Mouse (Mus musculus) limb, embryonic 14.5 days (tissue): ENCODE data around the gene Tmem104. TPM values are rescaled to one million over a fixed set of nuclear protein-coding genes. Genes with fewer than 3 reads are reported as not detected.

Experiments used
- ATAC-seq: fragments of 200-750 bp; cut with Nextera tagmentation; 2 replicates; pipeline ENCODE4 v1.8.0; 2017; ENCODE audit warnings: low read depth, moderate number of reproducible peaks, moderate TSS enrichment; ENCODE audit not compliant: low FRiP score
- DNase-seq: peaks from one replicate; pipeline ENCODE4 v3.0.0-alpha.2; 2015; ENCODE audit warnings: low spot score
- H3K27ac ChIP-seq: fragments of 300-500 bp; sonication (generic); replicated peaks from 2 replicates; pipeline ENCODE4 v1.5.1; 2014; ENCODE audit warnings: low read depth, mild to moderate bottlenecking, low read length, moderate library complexity, mixed read lengths
- H3K27me3 ChIP-seq: fragments of 300-500 bp; sonication (generic); 2 replicates; pipeline ENCODE4 v1.6.1; 2014; ENCODE audit warnings: low read length, mixed read lengths; ENCODE audit not compliant: control insufficient read depth, insufficient read depth
- H3K36me3 ChIP-seq: fragments of 300-500 bp; sonication (generic); 2 replicates; pipeline ENCODE4 v1.6.1; 2014; ENCODE audit warnings: mild to moderate bottlenecking, low read length, moderate library complexity, mixed read lengths; ENCODE audit not compliant: control insufficient read depth, insufficient read depth
- H3K4me1 ChIP-seq: fragments of 300-500 bp; sonication (generic); 2 replicates; pipeline ENCODE4 v1.6.1; 2014; ENCODE audit warnings: antibody characterized with exemption, low read length, mixed read lengths; ENCODE audit not compliant: control insufficient read depth, insufficient read depth
- H3K4me2 ChIP-seq: fragments of 300-500 bp; sonication (generic); replicated peaks from 2 replicates; pipeline ENCODE4 v1.6.1; 2014; ENCODE audit warnings: low read depth, mild to moderate bottlenecking, low read length, moderate library complexity; ENCODE audit not compliant: severe bottlenecking
- H3K4me3 ChIP-seq: fragments of 300-500 bp; sonication (generic); replicated peaks from 2 replicates; pipeline ENCODE4 v1.5.1; 2014; ENCODE audit warnings: low read length
- H3K9ac ChIP-seq: fragments of 300-500 bp; sonication (generic); 2 replicates; pipeline ENCODE4 v1.6.1; 2014; ENCODE audit warnings: mild to moderate bottlenecking, low read depth, low read length, moderate library complexity; ENCODE audit not compliant: severe bottlenecking
- H3K9me3 ChIP-seq: fragments of 300-500 bp; sonication (generic); 2 replicates; pipeline ENCODE4 v1.6.1; 2016; ENCODE audit warnings: low read length; ENCODE audit not compliant: control insufficient read depth
- POLR2A ChIP-seq: fragments of 200-500 bp; IDR thresholded peaks from 2 replicates; pipeline ENCODE4 v1.8.0; 2012; ENCODE audit warnings: inconsistent platforms, mild to moderate bottlenecking, moderate library complexity, borderline replicate concordance; ENCODE audit not compliant: insufficient read depth, insufficient read length; ENCODE audit errors: extremely low read depth
- WGBS: fragments of 180-500 bp; shearing (Covaris S2); extraction: QIAGEN DNeasy Blood & Tissue Kit; methylation state at CpG from one replicate; pipeline ENCODE4 v1.1.7; 2014; 5-methylcytosine and 5-hydroxymethylcytosine counted together
- polyA plus RNA-seq, 2 experiments: library from polyadenylated mRNA; depleted of rRNA in 1 of 2; stranded (reverse) in 1 of 2; unstranded in 1 of 2; fragments of >200 nt; fragmentation: Nextera tagmentation in 1 of 2; extraction: Ambion mirVana in 1 of 2; gene quantifications; 2 replicates each; pipeline versions ENCODE4 v1.2.1 to v1.2.3; 2012 to 2014

Gene Tmem104
- polyA plus RNA-seq, 2 experiments, result 9.2 to 12.4 TPM

- TF ChIP-seq POLR2A, result no peak
- no peaks in the 10 kb centered on the region for H3K9me3 ChIP-seq
- peak overlapping the region; percentile 59 for H3K4me3 ChIP-seq
- H3K27ac ChIP-seq, result peak overlapping the region; percentile 75
- peak overlapping the region; percentile 60 for H3K9ac ChIP-seq
- ATAC-seq (no peak), DNase-seq (no peak)
- H3K4me1 ChIP-seq, result peaks cover 14% of the 10 kb centered on the region
- WGBS, result 17% methylated on average over 7 of the region's 7 CpGs
- H3K36me3 ChIP-seq, result no peaks in the 10 kb centered on the region
- H3K4me2 ChIP-seq, result peak overlapping the region; percentile 62
- H3K27me3 ChIP-seq, result no peaks in the 10 kb centered on the region
These were observed 90.3 kb downstream of the Tmem104 start for GRCm38 (mm10) chr11:115277604-115277975.

DNA sequence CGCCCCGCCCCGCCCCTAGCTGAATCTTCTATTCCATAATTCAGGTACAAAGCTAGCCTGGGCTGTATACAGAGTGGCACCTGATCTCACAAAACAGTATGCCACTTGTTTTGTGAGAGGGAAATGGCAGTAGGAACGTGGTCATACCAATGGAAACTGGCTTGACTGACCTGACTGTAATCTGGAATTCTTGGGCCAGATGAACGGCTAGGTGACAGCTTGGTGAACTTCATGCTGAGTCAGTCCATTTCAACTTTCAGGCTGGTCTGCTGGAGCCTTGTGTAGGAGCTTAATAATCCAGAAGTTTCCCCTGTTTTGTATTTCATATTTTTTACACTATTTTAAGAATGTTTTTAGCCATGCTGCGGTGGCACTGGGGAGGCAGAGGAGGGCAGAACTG is 90.9 kb downstream of the Tmem104 start:
- no peak for TF ChIP-seq POLR2A
- Histone ChIP-seq H3K27me3 (no peaks in the 10 kb centered on the region), H3K36me3 (no peaks in the 10 kb centered on the region), H3K4me2 (peak overlapping the region; percentile 62; the same call in 1 of the 2 replicates), H3K9ac (no peak overlapping the region), H3K9me3 (no peaks in the 10 kb centered on the region), H3K27ac (no peak overlapping the region), H3K4me3 (no peak overlapping the region), H3K4me1 (peaks cover 14% of the 10 kb centered on the region)
- no peak for DNase-seq
- WGBS, result 75% methylated on average over 6 of the region's 6 CpGs
- no peak for ATAC-seq

- DNase-seq, result no peak
- Histone ChIP-seq H3K4me3 (no peak overlapping the region), H3K27ac (no peak overlapping the region), H3K9me3 (no peaks in the 10 kb centered on the region), H3K27me3 (no peaks in the 10 kb centered on the region), H3K36me3 (no peaks in the 10 kb centered on the region), H3K4me1 (peaks cover 14% of the 10 kb centered on the region), H3K4me2 (no peak overlapping the region), H3K9ac (no peak overlapping the region)
- no peak for ATAC-seq
- 60% methylated on average over 1 of the region's 1 CpGs for WGBS
- no peak for TF ChIP-seq POLR2A
These were observed 92.4 kb downstream of the Tmem104 start for GRCm38 (mm10) chr11:115279726-115280125.

DNA sequence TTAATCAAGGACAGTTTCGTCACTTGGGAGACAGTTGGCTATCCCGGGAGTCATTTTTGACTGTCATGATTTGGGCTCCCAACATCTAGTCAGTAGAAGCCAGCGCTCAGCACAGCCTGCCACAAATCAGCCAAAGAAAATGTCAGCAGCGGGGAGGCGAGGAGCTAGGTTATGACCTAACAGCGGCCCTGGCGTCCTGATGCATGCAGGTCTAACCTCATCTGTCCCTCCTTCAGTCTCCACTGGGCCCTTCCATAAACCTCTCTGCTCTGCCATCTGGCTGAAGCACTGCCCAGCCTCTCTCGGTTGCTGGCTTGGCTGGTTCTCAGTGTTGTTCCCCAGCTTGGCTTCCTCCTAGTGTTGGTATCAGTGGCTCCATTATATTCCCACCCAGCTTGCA is 95.0 kb downstream of the Tmem104 start:
- no peak overlapping the region for H3K27ac ChIP-seq
- no peaks in the 10 kb centered on the region for H3K36me3 ChIP-seq
- 70% methylated on average over 8 of the region's 8 CpGs for WGBS
- H3K4me3 ChIP-seq, result no peak overlapping the region
- H3K9me3 ChIP-seq, result no peaks in the 10 kb centered on the region
- ATAC-seq (no peak), DNase-seq (no peak)
- H3K4me2 ChIP-seq, result no peak overlapping the region
- H3K27me3 ChIP-seq, result no peaks in the 10 kb centered on the region
- peaks cover 5% of the 10 kb centered on the region for H3K4me1 ChIP-seq
- TF ChIP-seq POLR2A, result no peak
- H3K9ac ChIP-seq, result no peak overlapping the region

DNA sequence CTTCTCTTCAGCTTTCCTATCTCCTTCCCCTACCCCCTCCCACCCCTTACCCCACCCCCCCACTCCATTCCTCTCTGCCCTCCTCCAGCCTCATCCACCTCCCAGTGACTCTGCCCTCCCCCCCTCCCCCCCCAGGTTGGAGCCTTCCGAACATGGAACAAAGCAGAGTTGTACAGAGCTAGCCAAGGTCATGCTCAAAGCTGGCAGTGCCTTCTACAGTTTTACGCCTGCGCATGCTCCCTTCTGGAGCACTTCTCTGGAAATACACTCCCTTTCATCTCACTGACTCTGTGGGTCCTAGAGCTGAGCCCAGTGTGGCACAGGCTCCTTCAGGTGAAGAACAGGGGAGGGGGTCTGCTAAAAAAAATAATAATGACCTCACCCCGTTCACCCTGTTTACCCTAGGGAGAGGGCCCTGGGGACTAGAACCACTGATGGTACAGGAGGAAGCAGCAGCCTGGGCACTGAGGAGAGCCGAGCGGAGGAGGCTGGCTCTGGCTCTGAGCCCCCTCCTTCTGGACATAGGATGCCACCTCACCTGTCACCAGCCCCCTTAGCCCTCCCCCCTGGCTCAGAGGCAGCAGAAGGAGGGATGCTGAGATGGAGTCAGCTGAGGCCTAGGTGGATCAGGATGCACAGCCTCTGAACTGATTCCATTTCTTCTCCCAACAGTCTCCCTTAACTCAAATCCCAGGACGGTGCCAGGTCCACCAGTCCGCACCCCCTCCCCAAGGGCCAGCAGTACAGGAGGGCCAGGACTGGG is 95.6 kb downstream of the Tmem104 start:
- 86% methylated on average over 8 of the region's 8 CpGs for WGBS

GRCm38 (mm10) chr11:115283486-115283765 is 96.1 kb downstream of the Tmem104 start:
- H3K27ac ChIP-seq, result no peak overlapping the region
- H3K27me3 ChIP-seq, result no peaks in the 10 kb centered on the region
- ATAC-seq, result no peak
- H3K4me1 ChIP-seq, result no peaks in the 10 kb centered on the region
- no peaks in the 10 kb centered on the region for H3K36me3 ChIP-seq
- no peak overlapping the region for H3K9ac ChIP-seq
- DNase-seq, result no peak
- no peak overlapping the region for H3K4me2 ChIP-seq
- WGBS, result 71% methylated on average over 9 of the region's 9 CpGs
- H3K9me3 ChIP-seq, result no peaks in the 10 kb centered on the region
- no peak overlapping the region for H3K4me3 ChIP-seq
- no peak for TF ChIP-seq POLR2A

More for the DNA sequence above, 95.6 kb downstream of the Tmem104 start:
- no peaks in the 10 kb centered on the region for H3K36me3 ChIP-seq
- no peak for TF ChIP-seq POLR2A
- no peak overlapping the region for H3K4me3 ChIP-seq
- H3K9ac ChIP-seq, result no peak overlapping the region
- H3K27me3 ChIP-seq, result no peaks in the 10 kb centered on the region
- no peaks in the 10 kb centered on the region for H3K9me3 ChIP-seq
- DNase-seq (no peak), ATAC-seq (no peak)
- H3K4me2 ChIP-seq, result no peak overlapping the region
- H3K4me1 ChIP-seq, result peaks cover 2% of the 10 kb centered on the region; the same call in 1 of the 2 replicates
- H3K27ac ChIP-seq, result no peak overlapping the region
